Mouse (Mus musculus): ENCODE measurements around the gene Ppp1r10. TPM values are rescaled to one million over a fixed set of nuclear protein-coding genes. Genes with fewer than 3 reads are reported as not detected.

Gene Ppp1r10
- polyA plus RNA-seq, 1 experiment, result 39.6 TPM

DNA sequence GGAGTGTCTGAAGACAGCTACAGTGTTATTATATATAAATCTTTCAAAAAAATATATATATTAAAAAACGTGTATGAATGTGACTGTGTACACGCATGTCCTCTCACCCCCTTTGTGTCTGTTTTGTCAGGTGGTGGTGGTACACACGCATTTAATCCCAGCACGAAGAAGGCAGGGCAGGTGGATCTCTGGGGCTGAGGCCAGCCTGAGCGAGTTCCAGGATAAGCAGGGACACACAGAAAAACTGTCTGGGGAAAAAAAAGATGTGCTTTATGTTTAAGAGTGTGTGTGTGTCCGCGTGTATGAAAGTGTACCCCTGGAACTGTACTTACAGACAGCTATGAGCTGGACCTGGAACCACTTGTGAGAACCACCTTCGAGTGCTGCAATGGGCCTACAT is 38.4 kb downstream of the Ppp1r10 start:
- H3K4me1 ChIP-seq (ENCODE audit: control insufficient read depth, insufficient read depth, low read length), result no peaks in the 10 kb centered on the region
- H3K4me3 ChIP-seq (ENCODE audit: insufficient read depth, low read length), result no peak overlapping the region
- H3K27ac ChIP-seq (ENCODE audit: insufficient read depth, low read length), result no peak overlapping the region
- TF ChIP-seq POLR2A (IDR thresholded peaks at IDR 0.05; ENCODE audit: extremely low read depth, insufficient read depth, low read length), result no peak
- no peak for TF ChIP-seq CTCF (IDR thresholded peaks at IDR 0.05; ENCODE audit: extremely low read depth, insufficient read depth, low read length)

DNA sequence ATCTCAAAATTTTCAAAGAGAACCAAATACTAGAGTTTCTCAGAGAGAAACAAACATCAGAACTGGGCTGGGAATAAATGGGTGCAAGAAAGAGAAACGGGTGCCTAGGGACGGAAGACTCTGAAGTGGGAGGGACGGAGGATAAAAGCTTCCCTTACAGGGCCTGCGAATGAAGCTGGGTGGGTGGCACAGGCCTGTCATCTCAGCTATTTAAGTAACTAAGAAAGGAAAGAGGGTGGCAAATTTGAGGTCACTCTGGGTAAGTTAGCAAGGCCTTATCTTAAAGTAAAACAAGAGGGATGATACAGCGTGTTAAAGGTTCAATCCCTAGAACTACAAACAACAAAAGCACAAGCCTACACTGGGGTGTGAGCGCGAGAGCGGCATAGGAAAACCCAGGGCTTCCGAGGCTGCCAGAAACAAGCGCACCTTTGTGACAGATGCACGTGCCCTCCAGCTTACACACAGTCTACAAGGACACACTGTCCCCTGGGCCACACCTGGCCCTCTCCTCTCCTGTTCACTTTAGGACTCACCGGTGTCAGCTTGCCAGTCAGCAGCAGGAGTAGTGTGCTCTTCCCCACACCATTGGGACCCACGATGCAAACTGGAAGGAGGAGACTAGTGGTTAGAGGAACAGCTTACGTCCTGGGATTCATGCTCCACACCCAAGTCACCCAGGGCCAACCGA is 42.4 kb downstream of the Ppp1r10 start:
- Histone ChIP-seq H3K4me3 (ENCODE audit: insufficient read depth, low read length) (no peak overlapping the region), H3K27ac (ENCODE audit: insufficient read depth, low read length) (no peak overlapping the region), H3K4me1 (ENCODE audit: control insufficient read depth, insufficient read depth, low read length) (no peaks in the 10 kb centered on the region)
- TF ChIP-seq POLR2A (IDR thresholded peaks at IDR 0.05; ENCODE audit: extremely low read depth, insufficient read depth, low read length) (no peak), CTCF (IDR thresholded peaks at IDR 0.05; ENCODE audit: extremely low read depth, insufficient read depth, low read length) (no peak)

DNA sequence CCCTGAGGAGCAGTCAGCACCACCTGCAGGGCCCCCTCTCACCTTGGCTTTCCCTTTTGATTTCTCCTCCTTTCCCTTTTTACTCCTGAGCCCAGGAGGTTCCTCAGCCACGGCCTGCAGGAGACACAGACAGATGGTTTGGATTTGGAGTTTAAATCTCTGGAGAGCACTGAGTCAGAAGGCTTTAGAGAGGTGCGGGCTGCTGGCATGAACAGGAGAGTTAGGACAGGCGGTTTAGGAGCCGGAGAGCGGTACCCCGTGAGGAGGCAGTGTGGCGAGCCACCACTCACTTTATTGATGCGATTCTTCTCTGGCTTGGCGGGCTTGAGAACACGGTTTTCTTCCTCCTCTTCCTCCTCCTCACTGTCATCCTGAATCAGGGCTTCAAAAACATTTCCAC is 47.0 kb downstream of the Ppp1r10 start:
- Histone ChIP-seq H3K4me1 (ENCODE audit: control insufficient read depth, insufficient read depth, low read length) (no peaks in the 10 kb centered on the region), H3K4me3 (ENCODE audit: insufficient read depth, low read length) (no peak overlapping the region), H3K27ac (ENCODE audit: insufficient read depth, low read length) (no peak overlapping the region)
- TF ChIP-seq CTCF (IDR thresholded peaks at IDR 0.05; ENCODE audit: extremely low read depth, insufficient read depth, low read length), result no peak
- TF ChIP-seq POLR2A (IDR thresholded peaks at IDR 0.05; ENCODE audit: extremely low read depth, insufficient read depth, low read length), result no peak

DNA sequence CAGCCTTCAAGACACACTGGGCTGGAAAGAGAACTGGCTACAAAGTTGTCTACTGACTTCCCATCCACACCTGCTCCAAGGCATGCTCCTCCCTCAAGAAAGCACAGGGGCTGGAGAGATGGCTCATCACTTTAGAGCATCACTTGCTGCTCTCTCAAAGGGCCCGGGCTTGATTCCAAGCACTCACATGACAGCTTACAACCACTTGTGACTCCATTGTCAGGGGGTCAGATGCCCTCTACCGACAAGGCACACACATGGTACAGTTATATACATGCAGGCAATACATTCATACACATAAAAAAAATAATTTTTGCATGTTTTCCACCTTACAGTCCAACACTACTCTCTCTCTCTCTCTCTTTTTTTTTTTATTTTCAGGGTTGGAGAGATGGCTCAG is 51.4 kb downstream of the Ppp1r10 start:
- TF ChIP-seq POLR2A (IDR thresholded peaks at IDR 0.05; ENCODE audit: extremely low read depth, insufficient read depth, low read length) (no peak), CTCF (IDR thresholded peaks at IDR 0.05; ENCODE audit: extremely low read depth, insufficient read depth, low read length) (no peak)
- H3K27ac ChIP-seq (ENCODE audit: insufficient read depth, low read length), result no peak overlapping the region
- no peak overlapping the region for H3K4me3 ChIP-seq (ENCODE audit: insufficient read depth, low read length)
- H3K4me1 ChIP-seq (ENCODE audit: control insufficient read depth, insufficient read depth, low read length), result peaks cover 4% of the 10 kb centered on the region; the same call in 1 of the 2 replicates

DNA sequence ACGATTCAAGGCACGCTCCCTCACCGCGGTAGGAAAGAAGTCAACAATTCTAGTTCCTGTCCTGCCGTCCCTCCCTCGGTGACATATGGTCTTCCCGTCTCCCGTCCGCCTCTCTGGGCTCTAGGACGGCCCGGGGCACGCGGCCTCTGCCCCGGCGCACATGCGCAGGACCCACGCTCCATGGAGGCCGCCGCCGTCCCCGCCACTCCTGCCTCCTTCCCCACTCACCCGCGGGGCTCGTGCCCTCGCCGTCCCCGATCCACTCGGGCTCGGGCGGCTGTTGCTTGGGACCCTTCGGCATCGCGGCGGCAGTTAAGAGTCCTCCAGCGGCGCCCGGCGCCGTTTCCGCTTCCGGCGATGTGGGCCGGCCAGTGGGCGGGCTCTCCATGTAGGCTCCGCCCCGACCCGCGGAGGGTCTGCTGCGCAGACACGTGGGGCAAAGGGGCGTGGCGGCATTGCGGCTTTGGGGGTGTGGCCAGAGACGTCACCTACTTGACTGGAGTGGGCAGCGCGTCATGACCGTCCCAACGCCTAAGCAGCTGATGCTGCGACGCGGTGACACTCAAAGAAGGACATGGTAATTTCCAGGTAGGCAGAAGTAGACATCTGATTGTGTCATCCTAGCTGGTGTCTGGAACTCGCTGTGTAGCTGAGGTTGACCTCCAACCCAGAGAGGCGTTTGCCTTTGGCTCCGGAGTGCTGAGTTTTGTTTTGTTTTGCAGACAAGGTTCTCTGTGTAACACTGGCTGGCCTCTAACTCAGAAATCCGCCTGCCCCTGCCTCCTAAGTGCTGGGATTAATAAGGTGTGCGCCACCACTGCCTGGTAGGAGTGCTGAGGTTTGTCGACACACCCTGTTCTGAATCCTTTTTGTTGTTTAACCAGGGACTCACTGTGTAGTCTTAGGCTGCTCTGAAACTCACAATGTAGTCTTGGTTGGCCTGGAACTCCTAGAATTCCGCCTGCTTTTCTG is 53.5 kb downstream of the Ppp1r10 start, which contains the start of gene Abcf1:
Gene Abcf1 (minus strand): TSS at position 344 of the 972 bp plus-strand sequence.
- peaks cover 4% of the 10 kb centered on the region; the same call in 1 of the 2 replicates for H3K4me1 ChIP-seq (ENCODE audit: control insufficient read depth, insufficient read depth, low read length)
- peak within 1 kb of the TSS; percentile 51 for H3K4me3 ChIP-seq (ENCODE audit: insufficient read depth, low read length)
- H3K27ac ChIP-seq (ENCODE audit: insufficient read depth, low read length), result peak within 1 kb of the TSS; percentile 3; the same call in 1 of the 2 replicates
- no peak for TF ChIP-seq CTCF (IDR thresholded peaks at IDR 0.05; ENCODE audit: extremely low read depth, insufficient read depth, low read length)
- peak; percentile 84 for TF ChIP-seq POLR2A (IDR thresholded peaks at IDR 0.05; ENCODE audit: extremely low read depth, insufficient read depth, low read length)

DNA sequence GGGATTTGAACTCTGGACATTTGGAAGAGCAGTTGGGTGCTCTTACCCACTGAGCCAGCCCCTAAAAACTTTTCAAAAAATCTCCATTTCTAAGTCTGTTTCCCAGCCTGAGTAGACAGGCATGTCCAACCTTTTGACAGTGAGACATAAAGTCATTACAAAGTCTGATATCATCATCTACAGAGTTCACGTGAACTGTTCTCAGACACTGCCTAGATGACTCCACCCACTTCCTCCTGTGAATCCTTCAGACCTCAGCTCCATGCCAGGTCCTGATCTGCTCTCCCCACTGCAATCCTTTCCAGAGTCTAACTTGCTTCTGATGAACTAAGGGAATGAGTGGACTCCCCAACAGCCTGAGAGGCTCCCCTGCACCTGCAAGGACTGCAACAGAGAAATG is 55.9 kb downstream of the Ppp1r10 start:
- no peak overlapping the region for H3K4me3 ChIP-seq (ENCODE audit: insufficient read depth, low read length)
- no peak overlapping the region for H3K27ac ChIP-seq (ENCODE audit: insufficient read depth, low read length)
- peaks cover 4% of the 10 kb centered on the region; the same call in 1 of the 2 replicates for H3K4me1 ChIP-seq (ENCODE audit: control insufficient read depth, insufficient read depth, low read length)
- TF ChIP-seq POLR2A (IDR thresholded peaks at IDR 0.05; ENCODE audit: extremely low read depth, insufficient read depth, low read length) (no peak), CTCF (IDR thresholded peaks at IDR 0.05; ENCODE audit: extremely low read depth, insufficient read depth, low read length) (no peak)

DNA sequence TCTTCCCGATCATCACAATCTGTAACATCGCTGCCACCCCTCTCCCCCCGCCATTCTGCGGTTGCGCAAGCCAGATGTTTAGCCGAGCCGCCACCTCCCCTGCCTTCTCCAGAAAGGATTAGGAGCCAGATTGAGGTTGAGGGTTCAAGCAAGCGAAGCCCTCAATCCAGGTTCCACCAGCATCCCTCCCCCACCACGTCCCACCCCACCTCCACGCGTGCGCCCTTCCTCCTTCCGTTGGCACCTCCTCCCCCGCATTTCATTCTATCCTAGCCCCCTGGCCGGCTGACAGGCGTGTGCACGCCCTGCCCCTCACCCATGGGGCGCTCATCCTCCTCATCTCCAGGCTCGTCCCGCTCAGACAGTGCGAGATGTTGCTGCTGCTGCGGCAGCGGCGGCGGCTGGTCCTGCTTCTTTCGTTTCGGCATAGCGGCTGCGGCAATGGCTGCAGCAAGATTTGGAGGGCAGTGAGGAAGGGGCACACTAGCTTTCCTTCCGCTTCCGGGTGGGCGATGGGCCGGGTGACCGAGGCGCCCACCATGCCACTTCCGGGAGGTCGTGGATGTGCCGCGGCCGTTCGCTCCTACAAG is 62.7 kb downstream of the Ppp1r10 start:
- peaks cover 2% of the 10 kb centered on the region for H3K4me1 ChIP-seq (ENCODE audit: control insufficient read depth, insufficient read depth, low read length)
- H3K4me3 ChIP-seq (ENCODE audit: insufficient read depth, low read length), result peak overlapping the region; percentile 97
- no peak for TF ChIP-seq CTCF (IDR thresholded peaks at IDR 0.05; ENCODE audit: extremely low read depth, insufficient read depth, low read length)
- peak; percentile 58; the same call in 1 of the 2 replicates for TF ChIP-seq POLR2A (IDR thresholded peaks at IDR 0.05; ENCODE audit: extremely low read depth, insufficient read depth, low read length)
- H3K27ac ChIP-seq (ENCODE audit: insufficient read depth, low read length), result peak overlapping the region; percentile 74

DNA sequence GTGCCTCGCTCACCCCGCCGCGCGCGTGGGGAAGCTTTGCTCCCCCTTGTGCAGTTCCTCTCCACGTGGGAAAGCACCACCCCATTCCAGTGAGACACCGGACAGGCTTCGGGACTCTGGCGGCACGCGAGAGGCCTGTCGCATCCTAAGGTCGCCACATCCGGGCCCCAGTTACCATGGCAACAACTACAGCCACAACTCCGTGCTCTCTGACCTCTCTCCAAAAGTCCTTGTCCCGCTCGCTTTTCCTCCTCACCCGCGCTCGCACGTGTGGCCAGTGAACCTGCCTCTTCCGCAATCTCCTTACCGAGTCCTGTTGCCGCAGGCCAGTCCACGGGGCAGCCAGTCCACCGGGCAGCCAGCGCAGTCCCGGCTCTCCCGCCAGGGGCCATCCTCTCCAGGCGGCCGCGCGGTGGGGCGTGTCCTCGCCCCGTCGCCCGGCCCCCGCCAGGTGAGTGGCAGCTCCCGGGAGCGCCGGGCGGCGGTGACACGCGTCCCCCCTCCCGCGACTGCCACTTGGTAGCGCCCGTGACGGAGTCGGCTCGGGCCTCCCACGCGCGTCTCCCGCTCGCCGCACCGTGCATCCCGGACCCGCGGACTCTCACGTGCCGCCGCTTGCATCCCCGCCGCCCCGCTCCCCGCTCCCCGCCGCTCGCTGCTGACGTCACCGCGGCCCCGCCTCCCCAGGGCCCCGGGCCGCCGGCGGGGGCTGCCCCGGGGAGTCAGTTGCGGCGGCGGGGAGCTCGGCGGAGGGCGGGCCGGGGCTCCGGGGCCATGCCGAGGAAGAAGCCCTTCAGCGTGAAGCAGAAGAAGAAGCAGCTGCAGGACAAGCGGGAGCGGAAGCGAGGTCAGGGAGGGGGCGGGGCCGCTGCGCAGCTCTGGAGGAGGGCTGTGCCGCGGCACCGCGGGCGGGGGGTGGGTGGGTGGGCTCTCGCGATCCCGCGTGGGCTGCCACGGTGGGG is 63.4 kb downstream of the Ppp1r10 start, which contains the start of the genes Gnl1 and Prr3:
Gene Gnl1 (plus strand): TSS at position 451 of the 962 bp plus-strand sequence.
Gene Prr3 (minus strand): TSS at position 836 of the 962 bp plus-strand sequence.
- Histone ChIP-seq H3K4me1 (ENCODE audit: control insufficient read depth, insufficient read depth, low read length) (peaks cover 2% of the 10 kb centered on the region), H3K4me3 (ENCODE audit: insufficient read depth, low read length) (peak within 1 kb of the TSS; percentile 97), H3K27ac (ENCODE audit: insufficient read depth, low read length) (peak within 1 kb of the TSS; percentile 76)
- TF ChIP-seq POLR2A (IDR thresholded peaks at IDR 0.05; ENCODE audit: extremely low read depth, insufficient read depth, low read length) (no peak), CTCF (IDR thresholded peaks at IDR 0.05; ENCODE audit: extremely low read depth, insufficient read depth, low read length) (no peak)
